Mouse (Mus musculus): ENCODE results near the gene Ier3.
"Not testable (repeated sequence)": the region's sequence is repeated elsewhere in the genome, so short reads cannot be mapped to it uniquely, and the experiment has no call there.

GRCm38 (mm10) chr17:35839002-35839401, 17.5 kb downstream of the Ier3 start:
- TF ChIP-seq GATA1, TAL1 (IDR thresholded peaks at IDR 0.05; ENCODE audit: low read length): not testable (repeated sequence)

Data from erythroblast, embryonic 14.5 days (primary cell).